Mouse (Mus musculus) E14TG2a.4 (cell line): ENCODE results near the gene Nr6a1.
A peak's percentile ranks its signal among the peaks of the same experiment; 100 is the strongest.

Experiments
- CTCF ChIP-seq: conservative IDR thresholded peaks from 2 replicates; pipeline ENCODE4 v1.5.1; 2014; ENCODE audit warnings: low read length
- NANOG ChIP-seq: IDR thresholded peaks from 2 replicates; pipeline ENCODE4 v1.6.1; 2014; ENCODE audit warnings: borderline replicate concordance, low read length, mixed read lengths
- POU5F1 ChIP-seq: IDR thresholded peaks from 2 replicates; pipeline ENCODE4 v1.6.1; 2014; ENCODE audit warnings: low read length, borderline replicate concordance

DNA sequence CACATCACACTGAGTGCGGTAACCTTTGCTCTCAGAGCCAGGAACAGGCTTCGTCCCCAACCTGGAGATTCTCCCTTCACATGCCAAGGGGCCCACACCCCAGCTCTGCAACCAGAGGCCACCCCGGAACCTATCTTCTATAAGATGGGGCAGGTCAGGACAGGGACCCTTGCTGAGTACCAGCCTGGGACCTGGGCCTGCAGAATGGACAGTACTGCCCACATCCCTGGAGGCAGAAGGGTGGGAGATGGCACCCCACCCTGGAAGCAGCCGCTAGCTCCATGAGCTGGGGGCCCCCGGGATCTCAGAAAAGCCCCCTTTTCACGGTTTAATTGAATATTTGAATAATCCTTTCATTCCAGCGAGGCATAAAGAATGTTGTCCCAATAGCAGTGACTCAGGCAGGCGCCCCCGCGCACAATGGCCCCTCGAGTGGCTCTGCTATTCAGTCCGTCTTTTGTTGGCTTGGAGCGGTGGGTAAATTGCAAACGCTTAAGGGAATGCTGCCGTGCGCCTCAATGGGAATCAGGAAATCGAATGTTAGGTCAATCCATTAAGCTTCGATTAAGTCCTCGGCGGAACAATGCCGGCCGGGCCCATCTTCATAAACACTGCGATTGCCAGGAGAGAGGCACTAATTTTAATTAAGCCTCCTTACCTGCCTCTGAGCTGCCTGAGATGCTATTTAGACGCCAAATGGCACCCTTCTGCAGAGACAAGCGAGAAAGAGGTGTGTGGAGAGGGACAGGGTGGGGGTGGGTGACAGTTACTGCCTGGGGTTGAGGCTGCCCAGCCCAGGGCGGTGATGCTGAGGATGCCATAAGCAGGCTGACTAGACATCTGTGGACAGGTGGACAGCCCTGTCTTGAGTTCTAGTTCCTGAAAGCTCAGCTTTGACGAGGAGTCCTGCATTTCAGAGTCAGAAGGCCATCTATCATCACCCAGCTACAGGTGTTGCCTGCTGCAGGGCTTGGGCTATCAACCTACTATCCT is 230.1 kb downstream of the Nr6a1 start:
- no peak for TF ChIP-seq CTCF
- TF ChIP-seq POU5F1, result no peak
- peak; percentile 83 for TF ChIP-seq NANOG
